17 mouse cellular contexts compared by ENCODE assay signal in genomic region chr6:143559316-143559715, GRCm38 (mm10).
DNase-seq lines count a peak whose midpoint lies in the region; ATAC-seq and TF ChIP-seq lines count a peak whose summit lies in the region.
"Had no signal": no experiment of that assay in that cellular context is flagged by ENCODE, and none has a peak within 500 bp of the region (broad histone marks: within the 10 kb centered on the region; RNA-seq: fewer than 3 reads in every experiment).

No protein-coding gene starts in this region.

- no peak overlapping the region for H3K4me3 ChIP-seq in limb, embryonic 12.5 days (replicated peaks)
- no peak overlapping the region for H3K4me3 ChIP-seq in limb, embryonic 10.5 days
- H3K4me3 ChIP-seq in embryonic facial prominence, embryonic 13.5 days, result no peak overlapping the region
- H3K4me3 ChIP-seq in limb, embryonic 14.5 days (replicated peaks; ENCODE audit: low read length), result no peak overlapping the region
- H3K4me3 ChIP-seq: forebrain, embryonic 10.5 days; heart, adult 2 months; heart, embryonic 12.5 days; hindbrain, embryonic 10.5 days; intestine, embryonic 15.5 days had no signal

- H3K4me2 ChIP-seq in limb, embryonic 12.5 days, result no peak overlapping the region
- H3K4me2 ChIP-seq in embryonic facial prominence, embryonic 13.5 days, result no peak overlapping the region
- H3K4me2 ChIP-seq in limb, embryonic 14.5 days (replicated peaks; ENCODE audit: low read depth, low read length, severe bottlenecking), result no peak overlapping the region
- H3K4me2 ChIP-seq: heart, embryonic 12.5 days; hindbrain, embryonic 14.5 days; intestine, embryonic 15.5 days had no signal

- peaks cover 10% of the 10 kb centered on the region for H3K4me1 ChIP-seq in limb, embryonic 12.5 days (replicated peaks)
- peaks cover 7% of the 10 kb centered on the region; the same call in 1 of the 2 replicates for H3K4me1 ChIP-seq in limb, embryonic 10.5 days
- H3K4me1 ChIP-seq in embryonic facial prominence, embryonic 13.5 days, result 0 out of 2 replicates have a peak, but pooled peaks cover 4% of the 10 kb centered on the region
- peaks cover 16% of the 10 kb centered on the region for H3K4me1 ChIP-seq in limb, embryonic 14.5 days (ENCODE audit: control insufficient read depth, insufficient read depth, low read length)
- H3K4me1 ChIP-seq: forebrain, embryonic 10.5 days; heart, embryonic 12.5 days; hindbrain, embryonic 10.5 days; intestine, embryonic 15.5 days had no signal

- DNase-seq in limb, embryonic 10.5 days (ENCODE audit: low spot score), result no peak
- DNase-seq in limb, embryonic 14.5 days (ENCODE audit: low spot score), result no peak
- no peak for DNase-seq in adrenal gland, postnatal 36 days
- DNase-seq in lung, postnatal 14 days, result no peak
- DNase-seq in heart, adult 18-20 months, result no peak
- DNase-seq: adrenal gland, postnatal 14 days; cerebellum, adult 2 months; cerebellum, postnatal 10 days; heart, adult 2 months had no signal

- H3K27ac ChIP-seq in limb, embryonic 12.5 days, result peak overlapping the region; percentile 93
- H3K27ac ChIP-seq in limb, embryonic 10.5 days, result no peak overlapping the region; the same call in 1 of the 2 replicates
- peak overlapping the region; percentile 76 for H3K27ac ChIP-seq in embryonic facial prominence, embryonic 13.5 days
- peak overlapping the region; percentile 72 for H3K27ac ChIP-seq in limb, embryonic 14.5 days (replicated peaks; ENCODE audit: low read depth, low read length)
- H3K27ac ChIP-seq: forebrain, embryonic 10.5 days; heart, adult 2 months; hindbrain, embryonic 10.5 days; hindbrain, embryonic 14.5 days; intestine, embryonic 15.5 days had no signal

- no peak overlapping the region for H3K9ac ChIP-seq in limb, embryonic 12.5 days (replicated peaks)
- H3K9ac ChIP-seq in embryonic facial prominence, embryonic 13.5 days, result no peak overlapping the region
- H3K9ac ChIP-seq in limb, embryonic 14.5 days (ENCODE audit: low read depth, low read length, severe bottlenecking), result no peak overlapping the region
- H3K9ac ChIP-seq: heart, embryonic 12.5 days; hindbrain, embryonic 14.5 days; intestine, embryonic 15.5 days had no signal

- no peak for ATAC-seq in limb, embryonic 12.5 days (ENCODE audit: insufficient number of reproducible peaks, insufficient read depth, low FRiP score, low TSS enrichment, low read depth)
- no peak for ATAC-seq in embryonic facial prominence, embryonic 13.5 days (ENCODE audit: insufficient number of reproducible peaks, insufficient read depth, low FRiP score, low TSS enrichment, low read depth)
- ATAC-seq in limb, embryonic 14.5 days (ENCODE audit: low FRiP score, low read depth), result no peak
- ATAC-seq: forebrain, embryonic 14.5 days; intestine, embryonic 15.5 days had no signal

- WGBS in limb, embryonic 12.5 days, result 42% methylated on average over 4 of the region's 4 CpGs
- WGBS in limb, embryonic 10.5 days, result 58% methylated on average over 4 of the region's 4 CpGs
- WGBS in embryonic facial prominence, embryonic 13.5 days, result 54% methylated on average over 4 of the region's 4 CpGs
- 43% methylated on average over 4 of the region's 4 CpGs for WGBS in limb, embryonic 14.5 days

- H3K27me3 ChIP-seq in limb, embryonic 12.5 days, result no peaks in the 10 kb centered on the region
- H3K27me3 ChIP-seq in limb, embryonic 10.5 days (ENCODE audit: low read depth, poor library complexity, severe bottlenecking), result no peaks in the 10 kb centered on the region
- H3K27me3 ChIP-seq in embryonic facial prominence, embryonic 13.5 days, result no peaks in the 10 kb centered on the region
- no peaks in the 10 kb centered on the region for H3K27me3 ChIP-seq in limb, embryonic 14.5 days (ENCODE audit: control insufficient read depth, insufficient read depth, low read length)
- H3K27me3 ChIP-seq: heart, embryonic 12.5 days; intestine, embryonic 15.5 days had no signal

- TF ChIP-seq POLR2A in limb, embryonic 14.5 days (IDR thresholded peaks at IDR 0.05; ENCODE audit: borderline replicate concordance, extremely low read depth, insufficient read depth, insufficient read length), result no peak

- no peaks in the 10 kb centered on the region for H3K9me3 ChIP-seq in limb, embryonic 12.5 days
- H3K9me3 ChIP-seq in limb, embryonic 10.5 days (replicated peaks), result no peaks in the 10 kb centered on the region
- no peaks in the 10 kb centered on the region for H3K9me3 ChIP-seq in embryonic facial prominence, embryonic 13.5 days
- no peaks in the 10 kb centered on the region for H3K9me3 ChIP-seq in limb, embryonic 14.5 days (ENCODE audit: control insufficient read depth, low read length)
- H3K9me3 ChIP-seq: forebrain, embryonic 10.5 days; heart, embryonic 12.5 days; hindbrain, embryonic 10.5 days; intestine, embryonic 15.5 days had no signal

- no peaks in the 10 kb centered on the region for H3K36me3 ChIP-seq in limb, embryonic 12.5 days
- no peaks in the 10 kb centered on the region for H3K36me3 ChIP-seq in limb, embryonic 10.5 days
- no peaks in the 10 kb centered on the region for H3K36me3 ChIP-seq in embryonic facial prominence, embryonic 13.5 days
- no peaks in the 10 kb centered on the region for H3K36me3 ChIP-seq in limb, embryonic 14.5 days (ENCODE audit: control insufficient read depth, insufficient read depth, low read length)
- H3K36me3 ChIP-seq: forebrain, embryonic 10.5 days; heart, embryonic 12.5 days; hindbrain, embryonic 10.5 days; intestine, embryonic 15.5 days had no signal
